Mouse (Mus musculus) small intestine, adult 2 months (tissue): ENCODE measurements around the gene Rab4a. TPM values are rescaled to one million over a fixed set of nuclear protein-coding genes. Genes with fewer than 3 reads are reported as not detected.

Experiments
- H3K27ac ChIP-seq: fragments of 200-500 bp; 2 replicates; pipeline ENCODE4 v1.5.1; 2012; ENCODE audit warnings: low read depth, low read length, control low read depth, inconsistent platforms; ENCODE audit not compliant: insufficient read depth
- H3K27me3 ChIP-seq: fragments of 200-500 bp; 2 replicates; pipeline ENCODE4 v1.6.1; 2012; ENCODE audit warnings: mild to moderate bottlenecking, moderate library complexity, low read length, inconsistent platforms; ENCODE audit not compliant: control insufficient read depth, insufficient read depth
- H3K36me3 ChIP-seq: fragments of 200-500 bp; 2 replicates; pipeline ENCODE4 v1.6.1; 2012; ENCODE audit warnings: mild to moderate bottlenecking, low read length, control low read depth, inconsistent platforms; ENCODE audit not compliant: control insufficient read depth, insufficient read depth
- H3K4me1 ChIP-seq: fragments of 200-500 bp; 2 replicates; pipeline ENCODE4 v1.6.1; 2012; ENCODE audit warnings: low read length, inconsistent platforms, mixed read lengths; ENCODE audit not compliant: control insufficient read depth, insufficient read depth, insufficient read length
- H3K4me3 ChIP-seq: fragments of 200-500 bp; 2 replicates; pipeline ENCODE4 v1.5.1; 2012; ENCODE audit warnings: low read depth, mild to moderate bottlenecking, control low read depth, inconsistent platforms, low read length, moderate library complexity
- CTCF ChIP-seq: fragments of 200-500 bp; IDR thresholded peaks from 2 replicates; pipeline ENCODE4 v1.5.1; 2012; ENCODE audit warnings: low read depth, mild to moderate bottlenecking, control low read depth, inconsistent platforms, low read length, moderate library complexity, mixed read lengths; ENCODE audit not compliant: insufficient replicate concordance, insufficient read length; ENCODE audit errors: extremely low read depth
- POLR2A ChIP-seq: fragments of 200-500 bp; IDR thresholded peaks from 2 replicates; pipeline ENCODE4 v1.6.1; 2012; ENCODE audit warnings: low read depth, mild to moderate bottlenecking, control low read depth, inconsistent platforms, low read length, moderate library complexity
- WGBS: fragments of 180-500 bp; shearing (Covaris S2); methylation state at CpG from one replicate; pipeline ENCODE4 v1.1.7; 2018; 5-methylcytosine and 5-hydroxymethylcytosine counted together
- polyA plus RNA-seq: library from polyadenylated mRNA; depleted of rRNA; stranded (reverse); fragments of >200 nt; gene quantifications from 2 replicates; pipeline ENCODE4 v1.2.3, GENCODE M21; 2012

Gene Rab4a
- polyA plus RNA-seq, 1 experiment = 59.8 TPM

GRCm38 (mm10) chr8:123836354-123836753 lies 30.6 kb downstream of the Rab4a start:
- WGBS = 89% methylated on average over 6 of the region's 6 CpGs
- TF ChIP-seq POLR2A = no peak
- TF ChIP-seq CTCF = no peak
- H3K27ac ChIP-seq = no peak overlapping the region
- H3K36me3 ChIP-seq = peaks cover 41% of the 10 kb centered on the region
- H3K27me3 ChIP-seq = no peaks in the 10 kb centered on the region
- no peaks in the 10 kb centered on the region for H3K4me1 ChIP-seq
- no peak overlapping the region for H3K4me3 ChIP-seq

- H3K27me3 ChIP-seq = no peaks in the 10 kb centered on the region
- WGBS = 62% methylated on average over 9 of the region's 9 CpGs
- H3K4me1 ChIP-seq = no peaks in the 10 kb centered on the region
- H3K4me3 ChIP-seq = no peak overlapping the region
- H3K27ac ChIP-seq = no peak overlapping the region
- TF ChIP-seq POLR2A (no peak), CTCF (no peak)
- H3K36me3 ChIP-seq = peaks cover 29% of the 10 kb centered on the region
Measured at GRCm38 (mm10) chr8:123838496-123838895, 32.7 kb downstream of the Rab4a start.

GRCm38 (mm10) chr8:123840578-123841345 lies 35.0 kb downstream of the Rab4a start:
- Histone ChIP-seq H3K36me3 (peaks cover 9% of the 10 kb centered on the region), H3K4me3 (no peak overlapping the region), H3K4me1 (peaks cover under 1% of the 10 kb centered on the region; the same call in 1 of the 2 replicates), H3K27ac (no peak overlapping the region), H3K27me3 (no peaks in the 10 kb centered on the region)
- TF ChIP-seq POLR2A = no peak
- TF ChIP-seq CTCF = no peak
- WGBS = 84% methylated on average over 15 of the region's 15 CpGs

- peaks cover 8% of the 10 kb centered on the region; the same call in 1 of the 2 replicates for H3K4me1 ChIP-seq
- WGBS = 91% methylated on average over 12 of the region's 12 CpGs
- H3K4me3 ChIP-seq = no peak overlapping the region
- TF ChIP-seq CTCF (no peak), POLR2A (no peak)
- H3K27ac ChIP-seq = no peak overlapping the region
- 0 out of 2 replicates have a peak, but pooled peaks cover 5% of the 10 kb centered on the region for H3K36me3 ChIP-seq
- H3K27me3 ChIP-seq = no peaks in the 10 kb centered on the region
Measured at GRCm38 (mm10) chr8:123842086-123842485, 36.3 kb downstream of the Rab4a start.

GRCm38 (mm10) chr8:123844341-123844740 lies 38.6 kb downstream of the Rab4a start:
- no peaks in the 10 kb centered on the region for H3K27me3 ChIP-seq
- TF ChIP-seq POLR2A = no peak
- WGBS = 85% methylated on average over 7 of the region's 7 CpGs
- H3K4me3 ChIP-seq = no peak overlapping the region
- H3K4me1 ChIP-seq = peaks cover 11% of the 10 kb centered on the region; the same call in 1 of the 2 replicates
- H3K27ac ChIP-seq = no peak overlapping the region
- H3K36me3 ChIP-seq = no peaks in the 10 kb centered on the region

GRCm38 (mm10) chr8:123845114-123845513 lies 39.3 kb downstream of the Rab4a start:
- H3K27me3 ChIP-seq = no peaks in the 10 kb centered on the region
- 75% methylated on average over 13 of the region's 13 CpGs for WGBS
- no peak overlapping the region for H3K27ac ChIP-seq
- TF ChIP-seq CTCF (no peak), POLR2A (no peak)
- no peak overlapping the region for H3K4me3 ChIP-seq
- peaks cover 11% of the 10 kb centered on the region; the same call in 1 of the 2 replicates for H3K4me1 ChIP-seq
- H3K36me3 ChIP-seq = no peaks in the 10 kb centered on the region

GRCm38 (mm10) chr8:123845991-123846390 lies 40.2 kb downstream of the Rab4a start:
- no peak for TF ChIP-seq POLR2A
- no peak for TF ChIP-seq CTCF
- H3K4me3 ChIP-seq = no peak overlapping the region
- peaks cover 11% of the 10 kb centered on the region; the same call in 1 of the 2 replicates for H3K4me1 ChIP-seq
- no peaks in the 10 kb centered on the region for H3K36me3 ChIP-seq
- WGBS = 90% methylated on average over 10 of the region's 10 CpGs
- H3K27ac ChIP-seq = no peak overlapping the region
- no peaks in the 10 kb centered on the region for H3K27me3 ChIP-seq
